Mouse (Mus musculus) hindbrain, embryonic 14.5 days (tissue): Measurements from ENCODE around the gene L3mbtl1. TPM values are rescaled to one million over a fixed set of nuclear protein-coding genes. Genes with fewer than 3 reads are reported as not detected.
A peak's percentile ranks its signal among the peaks of the same experiment; 100 is the strongest.

Experiments
- ATAC-seq: fragments of 200-750 bp; cut with Nextera tagmentation; 2 replicates; pipeline ENCODE4 v1.8.0; 2017; ENCODE audit warnings: moderate number of reproducible peaks, mild to moderate bottlenecking, moderate TSS enrichment, moderate library complexity; ENCODE audit not compliant: low FRiP score
- DNase-seq: peaks from one replicate; pipeline ENCODE4 v3.0.0-alpha.2; 2015; ENCODE audit warnings: low spot score
- H3K27ac ChIP-seq: fragments of 300-500 bp; sonication (generic); 2 replicates; pipeline ENCODE4 v1.5.1; 2014; ENCODE audit warnings: mild to moderate bottlenecking, moderate library complexity
- H3K27me3 ChIP-seq: fragments of 300-500 bp; sonication (generic); 2 replicates; pipeline ENCODE4 v1.6.1; 2014; ENCODE audit warnings: mild to moderate bottlenecking, low read length, mixed read lengths; ENCODE audit not compliant: control insufficient read depth, insufficient read depth
- H3K36me3 ChIP-seq: fragments of 300-500 bp; sonication (generic); replicated peaks from 2 replicates; pipeline ENCODE4 v1.6.1; 2014; ENCODE audit not compliant: control insufficient read depth, insufficient read depth
- H3K4me1 ChIP-seq: fragments of 300-500 bp; sonication (generic); replicated peaks from 2 replicates; pipeline ENCODE4 v1.6.1; 2014; ENCODE audit warnings: antibody characterized with exemption, low read length, mixed read lengths; ENCODE audit not compliant: control insufficient read depth, insufficient read depth
- H3K4me2 ChIP-seq: fragments of 300-500 bp; sonication (generic); replicated peaks from 2 replicates; pipeline ENCODE4 v1.6.1; 2014; ENCODE audit warnings: mild to moderate bottlenecking, moderate library complexity
- H3K4me3 ChIP-seq: fragments of 300-500 bp; sonication (generic); replicated peaks from 2 replicates; pipeline ENCODE4 v1.5.1; 2014; ENCODE audit warnings: mild to moderate bottlenecking, low read length
- H3K9ac ChIP-seq: fragments of 300-500 bp; sonication (generic); 2 replicates; pipeline ENCODE4 v1.6.1; 2014
- H3K9me3 ChIP-seq: fragments of 300-500 bp; sonication (generic); 2 replicates; pipeline ENCODE4 v1.6.1; 2016; ENCODE audit warnings: low read length; ENCODE audit not compliant: control insufficient read depth
- WGBS: fragments of 180-500 bp; shearing (Covaris S2); extraction: QIAGEN DNeasy Blood & Tissue Kit; methylation state at CpG from one replicate; pipeline ENCODE4 v1.1.7; 2014; 5-methylcytosine and 5-hydroxymethylcytosine counted together
- polyA plus RNA-seq: library from polyadenylated mRNA; unstranded; fragments of >200 nt; fragmentation: Nextera tagmentation; extraction: Ambion mirVana; gene quantifications from 2 replicates; pipeline ENCODE4 v1.2.1, GENCODE M21; 2014

The L3mbtl1 gene
- polyA plus RNA-seq, 1 experiment from 2014 or later: 3.9 TPM

- ATAC-seq: no peak
- Histone ChIP-seq H3K9ac (no peak overlapping the region), H3K9me3 (no peaks in the 10 kb centered on the region), H3K4me3 (no peak overlapping the region), H3K36me3 (no peaks in the 10 kb centered on the region), H3K27ac (no peak overlapping the region), H3K27me3 (no peaks in the 10 kb centered on the region), H3K4me2 (no peak overlapping the region), H3K4me1 (no peaks in the 10 kb centered on the region)
- 93% methylated on average over 6 of the region's 6 CpGs for WGBS
- no peak for DNase-seq
These were observed 41.1 kb downstream of the L3mbtl1 start for GRCm38 (mm10) chr2:162984381-162984780.

DNA sequence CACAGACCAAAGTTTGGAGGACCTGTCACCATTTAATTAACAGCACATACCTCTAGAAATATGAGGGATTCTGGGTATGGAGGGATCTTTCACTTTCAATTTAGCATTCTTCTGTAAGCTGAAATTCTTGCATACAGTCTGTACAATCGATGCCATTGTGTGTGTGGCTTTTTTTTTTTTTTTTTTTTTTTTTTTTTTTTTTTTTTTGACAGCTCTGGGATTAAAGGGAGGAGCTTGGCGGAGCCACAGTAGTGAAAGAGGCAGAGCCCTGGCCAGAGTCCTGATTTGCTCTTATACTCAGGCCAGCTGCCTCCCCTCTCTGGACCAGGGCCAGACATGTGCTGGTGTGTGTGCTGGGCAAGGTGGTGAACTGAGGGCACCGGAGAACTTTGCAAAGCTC lies 42.7 kb downstream of the L3mbtl1 start:
- Histone ChIP-seq H3K9ac (no peak overlapping the region), H3K4me2 (no peak overlapping the region), H3K4me3 (no peak overlapping the region), H3K27me3 (no peaks in the 10 kb centered on the region), H3K36me3 (no peaks in the 10 kb centered on the region), H3K9me3 (no peaks in the 10 kb centered on the region), H3K27ac (no peak overlapping the region), H3K4me1 (no peaks in the 10 kb centered on the region)
- ATAC-seq (no peak), DNase-seq (peak; percentile 57)
- WGBS: 59% methylated on average over 3 of the region's 3 CpGs

DNA sequence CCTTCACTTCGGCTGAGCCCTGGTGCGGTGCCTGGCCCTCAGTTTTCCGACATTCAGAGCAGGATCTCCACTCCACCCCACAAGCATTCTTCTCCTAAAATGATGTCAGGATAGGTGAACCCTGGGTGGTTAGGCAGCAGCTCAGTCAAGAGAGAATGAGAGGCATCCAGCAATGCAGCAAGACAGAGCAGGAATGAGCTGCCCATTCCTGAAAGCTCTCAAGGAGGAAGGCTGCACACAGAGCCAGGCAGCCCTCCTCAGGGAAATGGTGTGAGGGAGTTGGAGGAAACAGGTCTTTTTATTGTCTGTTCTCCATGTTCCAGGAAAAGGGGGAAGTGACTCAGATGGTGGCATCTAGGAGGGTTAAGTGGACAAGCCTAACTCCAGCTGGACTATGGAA lies 43.5 kb downstream of the L3mbtl1 start:
- Histone ChIP-seq H3K36me3 (no peaks in the 10 kb centered on the region), H3K4me3 (no peak overlapping the region), H3K4me2 (no peak overlapping the region), H3K27ac (no peak overlapping the region), H3K4me1 (no peaks in the 10 kb centered on the region), H3K27me3 (no peaks in the 10 kb centered on the region), H3K9ac (no peak overlapping the region), H3K9me3 (no peaks in the 10 kb centered on the region)
- 87% methylated on average over 3 of the region's 3 CpGs for WGBS
- no peak for ATAC-seq
- DNase-seq: no peak

GRCm38 (mm10) chr2:162987218-162987617 lies 43.9 kb downstream of the L3mbtl1 start, which contains the start of gene Sgk2:
TSS of gene Sgk2 (plus strand) at chr2:162987330.
- no peak within 1 kb of the TSS for H3K4me3 ChIP-seq
- DNase-seq: no peak
- no peaks in the 10 kb centered on the region for H3K4me1 ChIP-seq
- H3K36me3 ChIP-seq: no peaks in the 10 kb centered on the region
- H3K9ac ChIP-seq: no peak within 1 kb of the TSS
- H3K4me2 ChIP-seq: no peak within 1 kb of the TSS
- no peaks in the 10 kb centered on the region for H3K27me3 ChIP-seq
- WGBS: 56% methylated on average over 8 of the region's 8 CpGs
- ATAC-seq: no peak
- no peaks in the 10 kb centered on the region for H3K9me3 ChIP-seq
- no peak within 1 kb of the TSS for H3K27ac ChIP-seq

GRCm38 (mm10) chr2:162988235-162988634 lies 45.0 kb downstream of the L3mbtl1 start:
- Histone ChIP-seq H3K9me3 (no peaks in the 10 kb centered on the region), H3K4me2 (no peak overlapping the region), H3K27ac (no peak overlapping the region), H3K4me3 (no peak overlapping the region), H3K4me1 (no peaks in the 10 kb centered on the region), H3K36me3 (no peaks in the 10 kb centered on the region), H3K9ac (no peak overlapping the region), H3K27me3 (no peaks in the 10 kb centered on the region)
- ATAC-seq (no peak), DNase-seq (no peak)
- 86% methylated on average over 4 of the region's 4 CpGs for WGBS

- DNase-seq: no peak
- Histone ChIP-seq H3K9ac (no peak overlapping the region), H3K4me1 (no peaks in the 10 kb centered on the region), H3K27ac (no peak overlapping the region), H3K9me3 (no peaks in the 10 kb centered on the region), H3K36me3 (no peaks in the 10 kb centered on the region), H3K27me3 (no peaks in the 10 kb centered on the region), H3K4me3 (no peak overlapping the region), H3K4me2 (no peak overlapping the region)
- WGBS: 40% methylated on average over 6 of the region's 6 CpGs
- ATAC-seq: no peak
These were observed 48.3 kb downstream of the L3mbtl1 start for GRCm38 (mm10) chr2:162991394-162992083.

- no peak overlapping the region for H3K4me3 ChIP-seq
- no peak overlapping the region for H3K9ac ChIP-seq
- ATAC-seq (no peak), DNase-seq (no peak)
- H3K9me3 ChIP-seq: no peaks in the 10 kb centered on the region
- H3K27ac ChIP-seq: no peak overlapping the region
- no peaks in the 10 kb centered on the region for H3K36me3 ChIP-seq
- H3K4me2 ChIP-seq: no peak overlapping the region
- H3K27me3 ChIP-seq: no peaks in the 10 kb centered on the region
- no peaks in the 10 kb centered on the region for H3K4me1 ChIP-seq
These were observed 48.8 kb downstream of the L3mbtl1 start for GRCm38 (mm10) chr2:162992084-162992437.

- Histone ChIP-seq H3K9me3 (no peaks in the 10 kb centered on the region), H3K9ac (no peak overlapping the region), H3K27ac (no peak overlapping the region), H3K4me1 (no peaks in the 10 kb centered on the region), H3K27me3 (no peaks in the 10 kb centered on the region), H3K4me2 (no peak overlapping the region), H3K36me3 (no peaks in the 10 kb centered on the region), H3K4me3 (no peak overlapping the region)
- WGBS: 83% methylated on average over 9 of the region's 9 CpGs
- ATAC-seq: no peak
- no peak for DNase-seq
These were observed 50.8 kb downstream of the L3mbtl1 start for GRCm38 (mm10) chr2:162993881-162994616.

- 0 out of 2 replicates have a peak, but pooled peaks have one; percentile 65 for ATAC-seq
- WGBS: 40% methylated on average over 18 of the region's 18 CpGs
These were observed 55.4 kb downstream of the L3mbtl1 start for GRCm38 (mm10) chr2:162998528-162999230.

More at GRCm38 (mm10) chr2:162998528-162999230, 55.4 kb downstream of the L3mbtl1 start:
- no peaks in the 10 kb centered on the region for H3K9me3 ChIP-seq
- H3K4me1 ChIP-seq: no peaks in the 10 kb centered on the region
- no peaks in the 10 kb centered on the region for H3K27me3 ChIP-seq
- no peaks in the 10 kb centered on the region for H3K36me3 ChIP-seq
- peak overlapping the region; percentile 15 for H3K4me2 ChIP-seq
- H3K4me3 ChIP-seq: no peak overlapping the region
- H3K27ac ChIP-seq: no peak overlapping the region
- peak; percentile 84 for DNase-seq
- no peak overlapping the region for H3K9ac ChIP-seq
